Mouse (Mus musculus) embryonic facial prominence, embryonic 14.5 days (tissue): ENCODE measurements around the gene Psmd10. TPM values are rescaled to one million over a fixed set of nuclear protein-coding genes. Genes with fewer than 3 reads are reported as not detected.

Experiments used
- ATAC-seq: fragments of 200-750 bp; cut with Nextera tagmentation; 2 replicates; pipeline ENCODE4 v1.8.0; 2017; ENCODE audit warnings: low read depth, moderate number of reproducible peaks, moderate TSS enrichment
- DNase-seq: peaks from one replicate; pipeline ENCODE4 v3.0.0-alpha.2; 2015; ENCODE audit warnings: low spot score
- H3K27ac ChIP-seq: fragments of 300-500 bp; sonication (generic); replicated peaks from 2 replicates; pipeline ENCODE4 v1.5.1; 2014; ENCODE audit warnings: low read depth, mild to moderate bottlenecking, low read length, moderate library complexity
- H3K27me3 ChIP-seq: fragments of 300-500 bp; sonication (generic); replicated peaks from 2 replicates; pipeline ENCODE4 v1.6.1; 2014; ENCODE audit warnings: low read length; ENCODE audit not compliant: control insufficient read depth, insufficient read depth
- H3K36me3 ChIP-seq: fragments of 300-500 bp; sonication (generic); 2 replicates; pipeline ENCODE4 v1.6.1; 2014; ENCODE audit warnings: low read length, mixed read lengths; ENCODE audit not compliant: control insufficient read depth, insufficient read depth
- H3K4me1 ChIP-seq: fragments of 300-500 bp; sonication (generic); 2 replicates; pipeline ENCODE4 v1.6.1; 2014; ENCODE audit warnings: antibody characterized with exemption, low read length; ENCODE audit not compliant: control insufficient read depth, insufficient read depth
- H3K4me2 ChIP-seq: fragments of 300-500 bp; sonication (generic); 2 replicates; pipeline ENCODE4 v1.6.1; 2014; ENCODE audit warnings: low read depth, mild to moderate bottlenecking, low read length, moderate library complexity, mixed read lengths
- H3K4me3 ChIP-seq: fragments of 300-500 bp; sonication (generic); 2 replicates; pipeline ENCODE4 v1.5.1; 2014; ENCODE audit warnings: low read depth, mild to moderate bottlenecking, low read length
- H3K9ac ChIP-seq: fragments of 300-500 bp; sonication (generic); 2 replicates; pipeline ENCODE4 v1.6.1; 2014; ENCODE audit warnings: low read depth, mild to moderate bottlenecking, low read length, moderate library complexity, mixed read lengths
- H3K9me3 ChIP-seq: fragments of 300-500 bp; sonication (generic); 2 replicates; pipeline ENCODE4 v1.6.1; 2016; ENCODE audit warnings: low read length; ENCODE audit not compliant: control insufficient read depth
- WGBS: fragments of 180-500 bp; shearing (Covaris S2); extraction: QIAGEN DNeasy Blood & Tissue Kit; methylation state at CpG from one replicate; pipeline ENCODE4 v1.1.7; 2014; 5-methylcytosine and 5-hydroxymethylcytosine counted together
- polyA plus RNA-seq: library from polyadenylated mRNA; unstranded; fragments of >200 nt; fragmentation: Nextera tagmentation; extraction: Ambion mirVana; gene quantifications from 2 replicates; pipeline ENCODE4 v1.2.1, GENCODE M21; 2014

Gene Psmd10
- polyA plus RNA-seq, result 39.2 and 42.2 TPM in 2 replicates

- peak; percentile 99 for ATAC-seq
- Histone ChIP-seq H3K9me3 (no peaks in the 10 kb centered on the region), H3K27me3 (peaks cover 8% of the 10 kb centered on the region; the same call in 1 of the 2 replicates), H3K4me3 (peak within 1 kb of the TSS; percentile 50), H3K36me3 (0 out of 2 replicates have a peak, but pooled peaks cover 7% of the 10 kb centered on the region), H3K4me1 (no peaks in the 10 kb centered on the region), H3K4me2 (peak within 1 kb of the TSS; percentile 57), H3K27ac (no peak within 1 kb of the TSS; the same call in 1 of the 2 replicates), H3K9ac (peak within 1 kb of the TSS; percentile 60)
- peak; percentile 98 for DNase-seq
- 21% methylated on average over 22 of the region's 23 CpGs for WGBS
Observed at GRCm38 (mm10) chrX:140956272-140956940, at the start of gene Psmd10, which contains the start of gene Atg4a. Gene Psmd10, minus strand, starts transcription at chrX:140956728. Gene Atg4a, plus strand, starts transcription at chrX:140956907.

DNA sequence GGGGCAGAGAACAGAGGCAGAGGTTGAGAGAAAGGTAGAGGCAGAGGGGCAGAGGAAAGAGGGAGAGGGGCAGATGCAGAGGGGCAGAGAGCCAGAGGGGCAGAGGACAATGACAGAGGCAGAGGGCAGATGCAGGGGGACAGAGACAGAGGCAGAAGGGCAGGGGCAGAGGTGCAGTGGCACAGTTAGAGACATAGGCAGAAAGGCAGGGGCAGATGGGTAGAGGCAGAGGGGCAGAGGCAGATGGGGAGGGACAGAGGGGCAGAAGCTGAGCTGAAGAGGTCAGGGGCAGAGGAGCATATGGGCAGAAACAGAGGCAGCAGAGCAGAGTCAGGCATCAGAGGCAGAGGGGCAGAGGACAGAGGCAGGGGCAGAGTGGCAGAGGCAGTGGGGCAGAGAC, 42.4 kb upstream of the Psmd10 start:
- no peaks in the 10 kb centered on the region for H3K4me1 ChIP-seq
- no peaks in the 10 kb centered on the region for H3K9me3 ChIP-seq
- H3K27ac ChIP-seq, result no peak overlapping the region
- no peak overlapping the region for H3K4me2 ChIP-seq
- DNase-seq, result no peak
- H3K36me3 ChIP-seq, result no peaks in the 10 kb centered on the region
- peaks cover 9% of the 10 kb centered on the region; the same call in 1 of the 2 replicates for H3K27me3 ChIP-seq
- ATAC-seq, result no peak
- no peak overlapping the region for H3K9ac ChIP-seq
- no peak overlapping the region for H3K4me3 ChIP-seq

- H3K4me3 ChIP-seq, result no peak overlapping the region
- H3K4me1 ChIP-seq, result no peaks in the 10 kb centered on the region
- no peak overlapping the region for H3K4me2 ChIP-seq
- no peaks in the 10 kb centered on the region for H3K9me3 ChIP-seq
- whole genome bisulfite sequencing, result 71% methylated on average over 1 of the region's 1 CpGs
- no peak overlapping the region for H3K9ac ChIP-seq
- H3K27ac ChIP-seq, result no peak overlapping the region
- no peaks in the 10 kb centered on the region for H3K36me3 ChIP-seq
- peaks cover 9% of the 10 kb centered on the region; the same call in 1 of the 2 replicates for H3K27me3 ChIP-seq
- ATAC-seq (no peak), DNase-seq (no peak)
Observed at GRCm38 (mm10) chrX:140997912-140998545, 41.5 kb upstream of the Psmd10 start.

DNA sequence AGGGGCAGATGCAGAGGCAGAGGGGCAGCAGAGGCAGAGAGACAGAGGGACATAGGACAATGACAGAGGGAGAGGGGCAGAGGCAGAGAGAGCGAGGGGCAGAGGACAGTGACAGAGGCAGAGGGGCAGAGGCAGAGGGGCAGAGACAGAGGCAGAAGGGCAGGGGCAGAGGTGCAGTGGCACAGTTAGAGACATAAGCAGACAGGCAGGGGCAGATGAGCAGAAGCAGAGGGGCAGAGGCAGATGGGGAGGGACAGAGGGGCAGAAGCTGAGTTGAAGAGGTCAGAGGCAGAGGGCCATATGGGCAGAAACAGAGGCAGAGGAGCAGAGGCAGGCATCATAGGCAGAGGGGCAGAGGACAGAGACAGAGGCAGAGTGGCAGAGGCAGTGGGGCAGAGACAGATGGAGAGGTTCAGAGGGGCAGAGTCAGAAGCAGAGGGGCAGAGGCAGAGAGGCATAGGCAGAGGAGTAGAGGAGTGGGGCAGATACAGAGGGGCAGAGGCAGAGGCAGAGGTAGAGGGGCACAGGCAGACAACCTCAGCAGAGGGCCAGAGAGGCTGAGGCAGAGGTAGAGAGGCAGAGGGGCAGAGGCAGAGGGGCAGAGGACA, 40.5 kb upstream of the Psmd10 start:
- H3K27me3 ChIP-seq, result peaks cover 13% of the 10 kb centered on the region
- no peak overlapping the region for H3K27ac ChIP-seq
- no peak for ATAC-seq
- H3K36me3 ChIP-seq, result no peaks in the 10 kb centered on the region
- no peak for DNase-seq
- 87% methylated on average over 1 of the region's 1 CpGs for whole genome bisulfite sequencing
- no peak overlapping the region for H3K4me3 ChIP-seq
- no peaks in the 10 kb centered on the region for H3K9me3 ChIP-seq
- H3K9ac ChIP-seq, result no peak overlapping the region
- no peak overlapping the region for H3K4me2 ChIP-seq
- H3K4me1 ChIP-seq, result no peaks in the 10 kb centered on the region

DNA sequence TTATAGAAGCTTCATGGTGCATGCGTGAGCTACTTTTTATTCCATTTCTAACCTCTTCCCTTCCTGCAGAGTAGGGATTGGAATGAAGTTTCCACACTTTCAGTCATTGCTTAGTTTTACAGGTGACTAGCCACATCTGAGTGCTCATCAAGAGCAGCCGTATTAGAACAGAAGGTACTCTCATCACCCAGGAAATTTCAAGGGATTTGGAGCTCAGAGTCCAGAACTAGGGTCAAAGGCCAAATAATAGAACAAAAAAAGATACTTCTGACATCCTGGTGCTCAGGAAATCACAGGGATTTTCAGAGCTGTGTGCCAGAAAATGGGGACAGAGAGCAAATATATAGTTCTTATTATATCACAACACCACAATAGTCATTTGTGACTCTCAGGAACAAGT, 28.7 kb upstream of the Psmd10 start:
- no peak overlapping the region for H3K4me3 ChIP-seq
- H3K9ac ChIP-seq, result no peak overlapping the region
- no peak overlapping the region for H3K4me2 ChIP-seq
- no peak overlapping the region for H3K27ac ChIP-seq
- H3K9me3 ChIP-seq, result no peaks in the 10 kb centered on the region
- ATAC-seq, result no peak
- H3K36me3 ChIP-seq, result no peaks in the 10 kb centered on the region
- DNase-seq, result no peak
- H3K4me1 ChIP-seq, result no peaks in the 10 kb centered on the region
- 76% methylated on average over 2 of the region's 2 CpGs for WGBS
- peaks cover 28% of the 10 kb centered on the region for H3K27me3 ChIP-seq

DNA sequence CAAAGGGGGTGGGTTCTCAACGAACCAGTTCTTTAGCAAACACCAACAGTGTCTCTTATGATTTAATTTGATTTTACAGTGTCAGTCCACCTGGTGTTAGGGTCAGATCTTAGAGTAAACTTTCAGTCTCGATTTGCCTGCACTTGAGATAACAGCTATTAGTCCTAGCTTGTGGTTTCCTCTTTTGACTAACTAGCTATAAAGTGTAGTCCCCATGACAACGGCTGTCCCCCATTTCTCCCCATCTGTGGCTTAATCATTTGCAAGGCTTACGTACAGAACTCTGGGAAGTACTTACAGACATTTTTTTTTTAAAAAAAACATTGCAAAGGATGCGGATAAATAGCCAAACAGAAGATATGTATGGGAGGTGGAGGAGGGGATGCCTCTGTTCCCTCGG, 28.3 kb upstream of the Psmd10 start:
- DNase-seq (no peak), ATAC-seq (no peak)
- Histone ChIP-seq H3K4me2 (no peak overlapping the region), H3K27ac (no peak overlapping the region), H3K27me3 (peaks cover 33% of the 10 kb centered on the region), H3K9me3 (no peaks in the 10 kb centered on the region), H3K9ac (no peak overlapping the region), H3K4me3 (no peak overlapping the region), H3K36me3 (no peaks in the 10 kb centered on the region), H3K4me1 (0 out of 2 replicates have a peak, but pooled peaks cover 3% of the 10 kb centered on the region)
- 51% methylated on average over 6 of the region's 6 CpGs for WGBS

DNA sequence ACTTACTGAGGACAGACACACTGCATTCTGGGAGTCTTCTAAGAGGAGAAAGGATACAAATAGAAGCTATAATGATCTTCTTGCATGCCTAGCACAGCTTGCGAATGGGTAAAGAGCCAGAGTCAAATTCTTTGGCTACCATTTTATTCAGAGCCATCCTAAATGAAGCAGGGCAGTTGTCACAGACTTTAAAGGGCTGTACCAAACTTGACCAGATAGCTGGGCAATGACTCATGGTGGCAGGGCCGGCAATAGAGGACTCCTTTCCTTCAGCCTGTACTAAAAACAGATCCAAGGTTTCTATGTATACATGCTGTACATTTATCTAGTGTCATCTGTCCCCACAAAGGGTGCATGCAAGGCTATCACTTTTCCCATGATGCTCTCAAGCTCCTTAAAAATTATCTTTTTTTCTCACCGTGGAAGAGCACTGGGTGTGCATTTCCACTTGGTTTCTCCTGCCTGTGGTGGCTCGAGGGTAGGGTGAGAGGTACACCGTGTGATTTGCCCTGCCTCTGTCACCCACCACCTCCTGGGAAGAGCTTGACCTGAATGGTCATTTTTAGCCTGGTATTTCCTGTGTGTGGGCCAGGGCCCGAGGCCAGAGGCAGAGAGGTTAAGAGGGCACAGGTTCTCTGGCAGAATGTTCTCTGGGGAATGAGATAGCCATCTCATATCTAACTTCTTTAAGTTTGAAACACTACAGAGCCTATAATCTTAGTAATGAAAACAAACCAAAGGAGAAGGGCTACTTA, 26.9 kb upstream of the Psmd10 start:
- Histone ChIP-seq H3K27ac (no peak overlapping the region), H3K4me1 (0 out of 2 replicates have a peak, but pooled peaks cover 9% of the 10 kb centered on the region), H3K4me2 (no peak overlapping the region), H3K9me3 (no peaks in the 10 kb centered on the region), H3K36me3 (no peaks in the 10 kb centered on the region), H3K9ac (no peak overlapping the region), H3K27me3 (peaks cover 33% of the 10 kb centered on the region), H3K4me3 (no peak overlapping the region)
- no peak for DNase-seq
- no peak for ATAC-seq
- WGBS, result 41% methylated on average over 6 of the region's 6 CpGs

GRCm38 (mm10) chrX:140980163-140980562, 23.6 kb upstream of the Psmd10 start:
- DNase-seq (no peak), ATAC-seq (no peak)
- peaks cover 31% of the 10 kb centered on the region for H3K27me3 ChIP-seq
- WGBS, result 45% methylated on average over 4 of the region's 4 CpGs
- H3K36me3 ChIP-seq, result no peaks in the 10 kb centered on the region
- H3K4me1 ChIP-seq, result 0 out of 2 replicates have a peak, but pooled peaks cover 9% of the 10 kb centered on the region
- H3K27ac ChIP-seq, result no peak overlapping the region
- H3K9me3 ChIP-seq, result no peaks in the 10 kb centered on the region
- H3K9ac ChIP-seq, result no peak overlapping the region
- H3K4me2 ChIP-seq, result no peak overlapping the region
- H3K4me3 ChIP-seq, result no peak overlapping the region
